Mouse (Mus musculus): Measurements from ENCODE around the gene Fanci.
A peak's percentile ranks its signal among the peaks of the same experiment; 100 is the strongest.

Gene Fanci

DNA sequence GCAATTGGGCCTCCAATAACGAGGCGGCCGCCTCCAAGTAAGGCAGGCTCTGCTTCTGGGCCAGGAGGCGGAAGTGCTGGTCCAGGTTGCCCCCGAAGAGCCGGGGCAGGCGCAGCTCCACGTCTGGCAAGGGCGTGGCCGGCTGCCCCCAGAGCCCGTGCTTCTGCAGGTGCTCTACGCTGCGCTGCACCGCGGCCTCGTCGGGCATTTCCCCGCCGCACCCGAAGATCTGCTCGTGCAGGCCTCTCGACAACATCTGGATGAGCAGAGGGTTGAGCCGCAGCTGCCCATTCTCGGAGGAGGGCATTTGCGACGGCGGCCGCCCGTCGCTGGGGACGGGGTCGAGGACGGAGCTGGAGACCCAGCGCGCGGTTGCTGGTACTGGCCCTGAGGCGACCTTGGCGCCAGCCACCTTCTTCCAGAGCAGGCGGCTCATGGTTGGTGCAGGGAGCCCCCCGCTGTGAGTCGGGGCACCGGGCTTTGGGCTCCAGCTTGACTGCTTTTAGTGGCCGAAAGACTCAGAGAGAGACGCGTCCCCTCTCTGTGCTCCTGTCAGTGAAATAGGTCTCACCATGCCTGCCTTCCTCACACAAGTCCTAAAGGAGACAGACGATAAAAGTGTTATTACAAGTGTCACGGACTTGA, 73.2 kb downstream of the Fanci start:
- DNase-seq (ENCODE audit: low read depth, low spot score), result no peak

- DNase-seq (ENCODE audit: low read depth, low spot score), result peak; percentile 8
Observed at GRCm38 (mm10) chr7:79465461-79466044, 73.8 kb downstream of the Fanci start.

DNA sequence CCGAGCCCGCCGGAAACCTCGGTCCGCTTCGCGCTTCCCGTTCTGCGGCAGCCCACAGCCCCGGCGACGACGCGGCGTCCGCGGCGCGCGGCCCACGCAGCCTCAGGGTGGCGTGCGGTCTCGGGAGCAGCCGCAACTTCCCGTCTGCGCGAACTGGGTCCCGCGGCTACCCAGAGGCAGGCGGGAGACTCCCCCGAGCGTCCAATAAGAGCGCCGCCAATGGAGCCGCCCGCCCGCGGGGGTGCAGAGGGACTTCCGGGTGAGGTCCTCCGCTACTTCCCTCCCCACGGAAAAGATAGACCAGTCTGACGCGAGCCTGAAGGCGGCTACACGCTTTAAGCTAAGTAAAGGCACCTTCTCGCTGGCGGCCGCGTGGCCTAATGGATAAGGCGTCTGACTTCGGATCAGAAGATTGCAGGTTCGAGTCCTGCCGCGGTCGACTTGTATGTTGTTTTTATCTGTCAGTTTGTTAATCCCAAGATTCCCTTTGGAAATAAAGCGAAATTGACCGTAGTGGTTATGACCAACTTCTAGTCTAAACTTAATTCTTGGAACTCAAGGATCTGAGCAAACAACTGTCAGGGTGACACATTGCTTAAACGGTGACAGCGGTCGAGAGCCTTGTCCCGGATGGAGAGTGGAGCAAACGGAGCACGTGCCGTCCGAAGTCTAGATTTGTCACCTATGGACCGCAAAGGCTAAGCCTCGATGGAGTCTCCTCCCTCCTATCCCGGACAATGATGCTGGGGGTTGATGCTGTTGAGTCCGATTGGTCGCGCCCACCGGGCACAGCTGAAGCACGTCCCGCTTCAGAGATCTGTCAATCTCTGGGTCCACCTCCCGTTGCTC, 74.5 kb downstream of the Fanci start, which contains the start of gene Polg:
Polg (minus strand) TSS at position 310 of the 849 bp plus-strand sequence.
- DNase-seq (ENCODE audit: low read depth, low spot score), result peak; percentile 98

- no peak for DNase-seq (ENCODE audit: low read depth, low spot score)
Observed at GRCm38 (mm10) chr7:79467951-79468350, 76.2 kb downstream of the Fanci start.

DNA sequence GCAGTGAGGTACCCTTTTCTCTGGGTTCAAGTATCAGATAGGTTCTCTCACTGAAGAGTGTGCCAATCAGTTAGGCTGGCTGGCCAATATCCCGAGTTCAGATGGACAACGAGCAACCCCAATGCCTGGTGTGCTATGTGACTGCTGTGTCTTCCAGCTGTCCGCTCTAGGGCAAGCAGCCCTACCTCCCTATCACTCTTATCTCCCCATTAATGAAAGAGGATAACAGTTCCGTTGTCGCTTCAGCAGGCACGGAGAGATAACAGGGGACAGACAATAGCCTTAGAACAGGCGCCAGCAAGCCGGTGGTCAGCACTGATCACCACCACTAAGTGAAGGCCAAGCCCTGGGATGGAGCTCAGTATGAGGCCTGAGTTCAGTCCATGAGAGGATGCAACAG, 77.3 kb downstream of the Fanci start:
- no peak for DNase-seq (ENCODE audit: low read depth, low spot score)

- no peak for DNase-seq (ENCODE audit: low read depth, low spot score)
Observed at GRCm38 (mm10) chr7:79469766-79470165, 78.0 kb downstream of the Fanci start.

GRCm38 (mm10) chr7:79470718-79471117, 79.0 kb downstream of the Fanci start:
- DNase-seq (ENCODE audit: low read depth, low spot score), result no peak

- no peak for DNase-seq (ENCODE audit: low read depth, low spot score)
Observed at GRCm38 (mm10) chr7:79471436-79471835, 79.7 kb downstream of the Fanci start.

DNA sequence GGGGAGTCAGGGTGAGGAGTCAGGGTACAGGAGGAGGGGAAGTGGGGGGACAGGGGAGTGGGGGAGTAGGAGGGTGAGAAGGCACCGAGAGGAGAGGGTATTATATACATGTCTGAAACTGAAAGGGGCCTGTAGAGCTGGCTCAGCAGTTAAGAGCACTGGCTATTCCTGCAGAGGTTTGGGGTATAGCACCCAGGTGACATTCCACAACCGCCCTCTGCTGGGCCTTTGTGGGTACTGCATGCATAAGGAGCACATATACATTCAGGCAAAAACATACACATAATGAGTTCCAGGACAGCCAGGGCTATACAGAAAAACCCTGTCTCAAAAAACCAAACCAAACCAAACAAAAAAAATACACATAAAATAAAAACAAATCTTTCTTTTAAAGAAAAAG, 81.1 kb downstream of the Fanci start:
- DNase-seq (ENCODE audit: low read depth, low spot score), result no peak

DNA sequence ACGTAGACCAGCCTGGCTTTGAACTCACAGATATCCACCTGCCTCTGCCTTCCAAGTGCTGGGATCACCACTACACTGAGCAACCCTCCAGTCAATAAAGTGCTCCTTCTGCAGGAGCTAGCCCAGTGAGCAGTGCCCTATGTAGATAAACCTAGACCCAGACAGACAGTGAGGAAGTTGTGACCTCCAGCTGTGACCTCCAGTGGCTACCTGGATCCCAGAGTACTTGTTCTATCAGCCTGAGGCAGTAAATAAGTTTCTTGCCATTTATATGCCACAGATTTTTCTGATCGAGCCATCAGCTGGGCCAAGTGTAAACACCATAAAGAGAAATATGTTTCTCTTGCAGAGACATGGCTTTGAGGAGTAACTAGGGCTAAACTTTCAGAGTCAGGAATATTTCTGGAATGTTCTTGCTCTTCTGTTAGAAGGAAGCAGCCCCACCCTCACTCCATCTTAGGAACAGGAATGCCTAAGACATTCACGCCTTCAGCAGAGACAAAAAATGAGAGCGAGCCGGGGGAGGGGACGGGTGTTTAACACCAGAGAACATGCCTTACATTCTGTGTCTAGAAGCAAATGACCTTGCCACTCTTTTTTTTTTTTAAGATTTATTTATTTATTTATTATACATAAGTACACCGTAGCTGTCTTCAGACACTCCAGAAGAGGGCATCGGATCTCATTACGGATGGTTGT, 81.9 kb downstream of the Fanci start:
- DNase-seq (ENCODE audit: low read depth, low spot score), result no peak

DNA sequence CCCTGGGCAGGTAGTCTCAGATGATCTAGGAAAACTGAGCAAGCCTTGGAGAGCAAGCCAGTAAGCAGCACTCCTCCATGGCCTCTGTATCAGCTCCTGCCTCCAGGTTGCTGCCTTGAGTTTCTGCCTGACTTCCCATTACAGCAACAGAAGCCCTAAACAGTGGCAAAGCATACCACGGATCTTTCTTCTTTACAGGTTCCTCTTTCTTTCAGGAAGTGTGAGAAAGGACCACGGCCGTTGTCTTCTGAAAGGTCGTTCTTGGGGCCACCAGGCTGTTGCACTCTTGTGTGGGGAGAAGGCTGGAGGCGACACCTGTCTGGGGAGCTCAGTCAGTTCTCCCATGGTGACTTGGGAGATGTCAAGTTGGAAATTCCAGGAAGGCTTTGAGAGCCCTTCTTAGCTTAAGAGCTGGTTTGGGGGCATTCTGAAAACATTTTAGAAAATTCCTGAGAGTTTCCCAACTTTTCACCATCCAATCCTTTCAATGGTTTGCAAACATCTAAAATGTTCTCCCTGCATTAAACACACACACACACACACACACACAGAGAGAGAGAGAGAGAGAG, 83.2 kb downstream of the Fanci start:
- no peak for DNase-seq (ENCODE audit: low read depth, low spot score)

DNA sequence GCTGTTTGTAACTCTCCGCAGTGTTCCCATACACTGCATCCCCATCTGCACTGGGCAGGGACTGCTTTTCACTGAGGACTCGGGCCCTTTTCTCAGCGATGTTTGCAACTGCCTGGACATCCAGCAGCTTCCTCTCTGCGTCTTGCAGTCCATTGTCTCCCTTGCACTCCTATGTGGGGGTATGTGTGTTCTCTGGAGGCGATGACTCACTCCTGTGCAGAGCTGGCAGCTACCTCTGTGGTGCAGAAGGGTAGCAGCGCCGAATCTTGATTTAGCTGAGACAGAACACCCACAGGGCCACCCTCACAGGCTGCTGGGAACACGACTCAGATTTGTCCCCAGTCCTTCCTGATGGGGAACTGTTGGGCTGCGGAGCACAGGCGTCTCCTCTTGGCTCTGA, 94.8 kb downstream of the Fanci start:
- DNase-seq (ENCODE audit: low read depth, low spot score), result no peak

DNA sequence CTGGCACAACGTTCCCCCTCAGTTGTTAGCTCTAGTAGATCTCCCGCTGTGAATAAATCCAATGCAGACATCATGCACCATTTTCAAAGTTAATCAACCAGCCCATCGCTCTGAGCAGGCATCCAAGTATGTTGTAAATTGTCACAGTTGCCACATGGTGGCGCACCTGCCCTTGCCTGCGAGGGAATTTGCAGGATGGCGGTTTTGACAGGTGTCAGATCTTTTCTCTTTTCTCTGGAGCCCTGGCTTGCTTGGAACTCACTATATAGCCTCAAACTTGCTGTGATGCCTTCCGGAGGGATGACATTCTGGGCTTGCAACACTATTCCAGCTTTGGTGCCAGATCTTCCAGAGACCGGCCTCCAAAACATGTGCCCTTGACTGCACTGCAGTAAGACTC, 102.2 kb downstream of the Fanci start:
- peak; percentile 56 for DNase-seq (ENCODE audit: low read depth, low spot score)

GRCm38 (mm10) chr7:79495988-79496815, 104.5 kb downstream of the Fanci start:
- peak; percentile 80 for DNase-seq (ENCODE audit: low read depth, low spot score)

GRCm38 (mm10) chr7:79496816-79497328, 105.1 kb downstream of the Fanci start:
- DNase-seq (ENCODE audit: low read depth, low spot score), result no peak

DNA sequence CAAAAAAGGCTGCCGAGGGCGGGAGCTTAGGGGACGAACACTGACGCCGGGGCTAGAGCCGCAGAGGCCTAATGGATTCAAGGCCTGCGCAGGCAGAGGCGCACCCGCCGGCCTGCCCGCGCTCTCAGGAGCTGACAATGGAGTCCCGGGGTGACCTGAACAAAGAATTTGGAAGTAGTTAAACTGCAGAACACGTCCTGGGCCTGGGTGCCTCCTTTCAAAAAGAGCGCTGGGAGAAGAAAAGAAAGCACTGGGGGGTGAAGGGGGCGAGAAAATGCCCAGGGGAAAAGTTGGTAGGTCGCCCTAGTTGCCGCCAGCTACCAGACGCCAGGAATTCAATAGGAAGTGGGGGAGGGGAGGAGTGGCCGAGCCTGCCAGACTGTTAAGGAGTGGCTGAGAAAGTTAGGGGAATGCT, 106.0 kb downstream of the Fanci start:
- no peak for DNase-seq (ENCODE audit: low read depth, low spot score)

DNA sequence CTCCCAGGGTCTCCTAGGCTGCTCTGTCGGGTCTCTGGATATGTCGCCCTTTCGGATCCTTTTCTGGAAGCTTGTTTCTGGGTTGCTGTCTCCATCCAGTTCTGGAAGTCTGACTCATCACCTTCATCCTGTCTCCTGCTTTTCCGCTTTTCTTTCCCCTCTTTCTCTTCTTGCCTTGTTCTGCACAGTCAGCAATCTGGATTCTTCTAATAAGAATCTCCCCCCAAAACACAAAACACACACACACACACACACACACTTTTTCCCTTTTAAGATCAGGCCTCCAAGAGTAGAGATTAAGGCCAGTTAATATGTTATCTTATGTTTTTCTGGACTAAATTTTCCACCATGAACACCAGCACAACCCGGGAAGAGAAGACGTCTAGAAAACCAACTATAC, 106.6 kb downstream of the Fanci start:
- no peak for DNase-seq (ENCODE audit: low read depth, low spot score)

DNA sequence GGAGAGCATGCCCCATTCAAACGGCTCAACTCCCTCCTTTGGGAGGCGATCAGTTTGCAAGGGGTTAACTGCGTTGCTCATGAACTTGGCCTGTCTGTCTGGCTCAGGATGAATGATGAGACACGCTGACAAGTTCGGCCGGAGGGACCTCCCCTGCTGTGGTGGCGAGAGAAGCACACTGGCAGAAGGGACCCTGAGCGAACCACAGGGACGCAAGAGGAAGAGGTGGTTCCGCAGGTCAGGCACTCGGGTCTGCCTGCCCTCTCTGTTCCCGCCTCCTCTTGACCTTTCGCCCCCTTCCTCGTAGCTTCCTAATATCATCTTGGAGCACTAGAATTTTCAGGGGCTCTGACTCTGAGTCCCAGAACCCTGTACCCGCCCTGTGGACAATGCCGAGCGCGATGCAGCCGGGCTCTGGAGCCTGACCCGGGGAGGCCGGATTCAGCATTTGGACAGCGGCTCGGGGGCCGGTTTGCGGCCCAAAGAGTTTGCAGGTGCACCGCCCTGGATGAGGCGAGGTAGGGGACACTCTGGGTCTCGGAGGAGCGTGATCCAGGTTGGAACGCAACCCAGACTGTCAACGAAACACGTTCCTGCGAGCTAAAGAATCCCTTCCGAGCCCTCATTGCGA, 107.4 kb downstream of the Fanci start:
- no peak for DNase-seq (ENCODE audit: low read depth, low spot score)
